Mouse (Mus musculus) urinary bladder, postnatal 25 days (tissue): ENCODE measurements around the gene Hivep3.

Experiments
- DNase-seq: peaks from one replicate; pipeline ENCODE4 v3.0.0; 2022; ENCODE audit warnings: low spot score

Gene Hivep3

DNA sequence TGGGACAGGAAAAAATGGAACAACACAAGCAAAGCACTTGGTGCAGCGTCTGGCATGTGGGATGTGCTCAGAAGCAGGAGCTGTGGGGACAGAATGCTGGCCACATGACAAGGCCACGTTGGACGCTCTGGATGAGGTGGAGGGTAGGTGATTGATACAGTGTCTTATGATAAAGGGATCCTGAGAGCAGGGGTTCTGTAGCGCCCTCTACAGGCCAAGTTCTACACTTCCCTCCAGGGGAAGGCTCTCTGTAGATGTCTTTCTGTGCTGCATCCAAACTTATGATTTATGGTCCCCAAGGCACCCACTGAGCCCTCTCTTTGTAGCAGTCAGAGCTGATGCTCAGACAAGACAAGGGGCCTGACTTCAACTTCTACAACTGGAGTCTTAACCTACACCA, 419.1 kb downstream of the Hivep3 start:
- DNase-seq = no peak

DNA sequence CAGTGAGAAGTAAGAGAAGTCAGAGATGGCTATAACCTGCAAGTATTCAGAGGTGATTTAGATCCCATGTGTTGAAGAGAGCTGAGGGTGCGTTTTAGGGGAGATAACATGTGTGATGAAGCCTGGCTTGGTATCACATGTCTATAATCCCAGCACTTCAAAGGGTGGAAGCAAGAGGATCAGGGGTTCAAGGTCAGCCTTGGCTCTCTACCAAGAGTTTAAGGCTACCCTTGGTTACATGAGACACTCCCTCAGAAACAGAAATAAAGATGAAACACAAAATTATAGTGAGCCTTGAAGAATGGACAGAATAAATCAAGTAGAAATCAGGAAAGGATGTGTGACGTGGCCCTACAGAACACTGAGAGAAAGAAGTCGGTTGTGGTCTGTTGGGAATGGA, 420.2 kb downstream of the Hivep3 start:
- no peak for DNase-seq

DNA sequence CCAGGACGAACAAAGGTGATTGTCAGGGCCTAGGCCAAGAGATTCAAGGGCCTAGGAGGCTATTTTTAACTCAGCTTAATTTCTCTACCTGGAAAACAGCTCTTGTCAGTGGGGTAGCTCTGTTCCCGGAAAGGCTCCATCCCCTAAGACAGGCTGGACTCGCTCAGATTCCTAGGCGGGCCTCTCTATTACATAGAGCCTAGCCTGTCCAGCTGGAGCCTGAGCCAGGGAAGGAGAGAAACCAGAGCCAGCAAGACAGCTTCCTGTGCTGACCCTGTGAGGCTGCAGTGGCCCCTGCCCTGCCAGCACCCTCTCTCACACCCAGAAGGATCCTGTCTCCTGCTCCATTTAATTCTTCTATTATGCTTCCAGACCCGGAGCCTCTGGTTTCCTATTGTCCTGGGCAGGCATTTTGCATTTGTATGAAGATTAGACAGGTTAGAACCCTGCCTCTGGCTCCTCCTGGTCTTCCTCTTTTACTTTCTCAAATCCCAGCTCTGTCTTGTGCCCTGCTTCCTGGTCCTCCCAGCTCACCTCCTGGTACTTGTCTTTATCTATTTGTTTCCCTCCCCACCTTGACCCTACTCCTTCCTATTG, 425.2 kb downstream of the Hivep3 start:
- DNase-seq = no peak

DNA sequence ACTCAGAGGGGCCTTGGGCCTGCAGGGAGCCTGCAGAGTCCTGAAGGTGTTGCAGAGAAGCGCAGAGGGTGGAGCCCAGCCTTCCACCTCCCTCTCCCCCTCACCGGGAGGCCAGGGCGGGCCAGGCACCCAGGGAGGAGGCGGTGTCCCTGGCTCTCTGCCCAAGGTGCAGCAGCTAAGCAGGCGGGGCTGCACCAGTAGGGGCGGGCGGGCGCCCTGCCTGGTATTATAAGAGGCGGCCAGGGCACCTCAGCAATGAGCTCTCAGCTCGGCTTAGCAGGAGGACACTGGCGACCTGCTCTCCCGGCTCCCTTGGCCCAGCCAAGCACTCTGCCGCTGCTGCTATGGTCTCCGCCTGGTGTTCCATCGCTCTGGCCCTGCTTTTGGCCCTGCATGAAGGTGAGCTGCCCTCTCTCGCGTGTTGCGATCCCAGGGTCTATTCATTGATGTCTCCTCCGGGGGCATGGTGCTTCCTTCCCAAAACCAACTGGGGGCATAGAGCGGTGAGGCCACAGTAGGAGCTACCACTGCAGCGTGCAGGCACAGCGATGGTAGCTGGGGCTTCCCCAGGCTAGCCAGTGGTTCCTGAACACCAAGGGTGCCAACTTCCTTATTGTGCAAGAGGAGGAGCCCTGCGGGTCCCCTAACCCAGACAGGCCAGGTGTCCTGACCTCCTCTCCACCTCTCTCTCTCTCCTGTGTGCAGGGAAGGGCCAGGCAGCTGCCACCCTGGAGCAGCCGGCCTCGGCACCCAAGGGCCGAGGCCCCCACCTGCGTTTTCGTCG, 427.8 kb downstream of the Hivep3 start, which contains the start of gene Edn2:
Gene Edn2 (plus strand): TSS at position 41 of the 784 bp plus-strand sequence.
- peak; percentile 72 for DNase-seq

DNA sequence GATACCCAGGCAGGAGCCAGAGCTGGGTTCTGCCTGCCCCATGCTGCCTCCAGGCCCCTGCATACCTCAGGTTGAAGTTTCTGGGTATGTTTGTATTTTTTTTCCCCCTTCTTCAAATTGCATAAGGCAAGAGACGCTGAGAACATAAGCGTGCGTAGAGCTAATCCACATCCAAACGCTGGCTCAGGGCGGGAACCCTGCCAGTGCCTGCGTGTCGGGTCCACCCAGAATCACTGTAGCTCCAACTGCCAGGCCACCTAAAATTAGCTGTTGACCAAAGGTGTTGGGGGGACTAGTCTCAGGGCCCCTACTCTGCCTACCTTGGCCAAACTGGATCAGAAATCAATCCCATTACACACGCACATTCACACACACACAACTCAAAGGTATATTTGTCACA, 429.0 kb downstream of the Hivep3 start:
- DNase-seq = no peak

DNA sequence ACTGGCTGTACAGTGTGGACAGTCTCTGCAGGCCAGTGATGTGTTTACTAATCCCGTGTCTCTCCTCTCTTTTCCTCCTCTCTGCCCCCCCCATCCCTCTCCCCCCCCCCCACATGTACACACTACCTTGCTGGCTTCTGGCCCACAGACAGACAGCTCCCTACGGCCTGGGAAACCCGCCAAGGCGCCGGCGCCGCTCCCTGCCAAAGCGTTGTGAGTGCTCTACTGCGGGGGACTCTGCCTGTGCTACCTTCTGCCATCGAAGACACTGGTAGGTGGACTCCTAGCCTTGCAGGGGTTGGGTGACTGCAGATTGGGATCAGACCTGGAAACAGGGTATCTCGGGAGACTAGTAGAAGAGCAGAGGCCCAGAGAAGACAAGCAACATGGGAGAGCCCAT, 429.7 kb downstream of the Hivep3 start:
- peak; percentile 38 for DNase-seq

DNA sequence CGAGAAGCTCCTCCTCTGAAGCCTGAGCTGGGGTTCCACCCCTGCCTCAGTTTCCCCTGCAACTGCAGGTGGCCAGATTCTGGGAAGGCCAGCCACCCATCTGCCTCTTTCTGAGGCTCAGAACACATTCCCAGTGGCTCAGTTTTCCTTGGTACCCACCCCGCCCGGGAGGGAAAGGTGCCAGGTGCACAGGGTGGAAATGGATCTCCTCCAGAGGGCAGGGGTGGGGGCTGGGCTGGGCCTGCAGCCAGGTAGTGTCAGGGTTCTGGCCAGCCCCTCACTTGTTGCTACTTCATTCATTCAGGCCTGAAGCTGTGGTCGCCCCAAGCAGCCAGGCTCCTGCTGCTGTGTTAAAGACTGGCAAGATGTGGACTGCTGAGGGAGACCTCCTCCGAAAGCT, 430.7 kb downstream of the Hivep3 start:
- DNase-seq = no peak

DNA sequence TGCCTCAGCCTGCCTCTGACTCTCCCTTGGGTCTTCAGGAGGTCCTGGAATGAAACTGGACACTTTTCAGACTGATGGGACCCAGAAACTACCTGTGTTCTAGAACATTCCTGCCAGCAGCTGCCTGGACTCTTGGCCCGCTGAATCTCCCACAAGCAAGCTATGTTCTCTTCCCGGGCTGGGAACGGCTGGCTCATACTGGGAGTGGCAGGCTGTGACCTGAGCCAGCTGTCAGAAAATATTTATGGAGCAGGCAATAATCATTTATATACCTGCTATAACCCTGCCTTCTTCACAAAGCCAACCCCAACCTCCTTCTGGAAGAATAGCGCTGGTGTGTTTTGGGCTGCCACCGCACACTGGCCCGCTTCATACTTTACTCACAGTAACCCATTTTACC, 434.2 kb downstream of the Hivep3 start:
- DNase-seq = no peak

DNA sequence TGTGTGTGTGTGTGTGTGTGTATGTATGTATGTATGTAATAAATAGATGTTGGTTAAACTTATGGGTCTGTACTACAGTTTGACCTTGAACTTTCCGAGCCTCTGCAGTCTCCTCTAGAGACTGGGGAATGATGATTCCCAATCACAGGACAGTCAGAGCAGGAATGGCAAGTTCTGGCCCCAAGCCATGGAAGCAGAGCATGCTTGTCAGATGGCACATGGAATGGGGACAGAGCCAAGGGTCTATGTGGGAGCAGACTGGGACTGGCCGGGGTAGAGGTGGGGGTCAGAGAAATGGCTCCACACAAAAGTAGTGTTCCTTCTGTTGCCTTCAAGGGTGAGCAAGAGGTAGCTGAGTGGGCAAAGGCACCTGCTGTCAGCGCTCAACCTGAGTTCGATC, 434.8 kb downstream of the Hivep3 start:
- DNase-seq = no peak

DNA sequence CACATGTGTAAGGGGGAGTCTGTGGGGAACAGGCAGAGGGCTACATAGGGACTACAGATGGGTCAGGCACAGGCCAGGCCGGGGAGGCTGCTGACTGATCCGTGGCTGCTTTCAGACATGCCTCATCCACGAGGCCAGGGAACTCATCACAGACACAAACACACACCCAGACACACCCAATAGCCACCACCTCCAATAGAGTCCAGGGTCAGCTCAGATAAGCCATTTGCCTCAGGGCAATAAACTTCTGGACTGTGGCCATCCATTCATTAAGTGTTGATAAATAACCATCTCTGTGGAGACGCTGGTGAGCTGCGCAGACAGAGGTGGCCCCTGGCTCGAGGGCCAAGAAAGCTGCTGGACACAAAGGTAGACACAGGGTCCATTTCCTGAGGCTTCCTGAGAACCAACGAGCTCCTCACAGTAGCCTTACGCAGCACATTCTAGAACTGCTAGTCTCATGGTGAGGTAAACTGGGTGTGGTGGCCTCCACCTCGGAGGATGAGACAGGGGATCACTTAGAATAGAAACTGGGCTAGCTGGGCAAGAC, 436.9 kb downstream of the Hivep3 start:
- DNase-seq = no peak

DNA sequence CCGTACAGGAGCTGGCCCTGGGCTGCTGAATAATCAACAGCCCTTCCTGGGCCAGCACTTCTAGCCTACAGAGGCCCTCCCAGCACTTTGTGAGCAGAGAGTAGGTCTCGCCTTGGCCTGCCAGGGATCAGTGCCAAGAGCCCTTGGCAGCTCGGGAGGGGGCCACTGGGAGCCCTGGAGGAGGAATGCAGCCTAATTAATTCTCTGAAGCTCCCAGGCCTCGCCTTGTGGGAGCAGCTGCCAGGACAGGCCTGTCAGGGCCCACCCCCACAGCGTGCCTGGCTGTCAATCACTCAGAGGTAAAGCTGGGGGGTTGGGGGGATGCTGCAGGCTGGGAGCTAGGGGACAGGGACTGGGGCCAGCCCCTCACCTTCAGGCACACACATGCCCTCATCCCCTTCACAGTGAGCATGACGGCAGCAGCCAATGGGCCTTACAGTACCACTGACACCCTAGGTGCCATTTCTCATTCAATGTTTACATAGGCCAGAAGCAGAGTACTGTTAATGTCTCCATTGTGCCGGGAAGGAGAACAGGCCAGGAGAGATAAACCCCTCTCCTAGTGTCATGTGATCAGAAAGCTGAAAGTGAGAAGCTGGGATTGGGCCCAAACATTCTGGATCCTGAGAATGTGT, 438.6 kb downstream of the Hivep3 start:
- no peak for DNase-seq

DNA sequence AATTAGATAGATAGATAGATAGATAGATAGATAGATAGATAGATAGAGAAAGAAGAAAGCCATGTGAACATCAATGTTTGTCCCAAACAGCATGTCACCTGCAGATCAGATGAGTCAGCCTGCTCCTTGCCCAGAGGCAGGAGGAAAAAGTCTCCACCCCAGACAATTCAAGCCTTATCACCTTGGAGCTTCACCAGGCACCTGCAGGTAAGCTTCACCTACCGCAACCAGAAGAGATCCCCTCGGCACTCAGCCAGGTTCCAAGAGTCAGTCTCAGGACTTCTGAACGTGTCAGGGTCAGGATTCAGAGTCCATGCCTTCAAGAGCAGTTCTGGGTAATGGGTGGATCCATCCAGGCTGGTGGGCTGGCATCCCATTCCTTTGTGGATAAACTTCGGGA, 445.5 kb downstream of the Hivep3 start:
- no peak for DNase-seq

DNA sequence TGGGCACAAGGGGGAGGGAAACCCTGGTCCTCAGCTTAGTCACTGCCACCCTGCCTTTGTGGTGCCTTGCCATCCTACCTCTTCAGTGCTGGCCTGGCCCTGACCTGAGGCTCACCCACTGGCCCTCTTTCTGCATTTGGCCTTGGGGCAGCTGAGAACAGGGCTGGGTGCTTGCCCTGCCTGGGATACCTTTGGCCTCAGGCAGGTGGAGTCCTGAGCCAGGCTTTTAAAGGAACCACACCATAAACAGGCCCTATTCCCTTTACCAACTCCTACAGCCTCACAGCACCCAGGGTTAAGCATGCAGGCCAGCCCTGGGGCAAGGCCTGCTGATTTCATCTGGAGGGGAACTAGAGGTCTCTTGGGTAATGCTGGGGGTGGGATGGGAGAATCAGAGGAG, 447.0 kb downstream of the Hivep3 start:
- DNase-seq = no peak

DNA sequence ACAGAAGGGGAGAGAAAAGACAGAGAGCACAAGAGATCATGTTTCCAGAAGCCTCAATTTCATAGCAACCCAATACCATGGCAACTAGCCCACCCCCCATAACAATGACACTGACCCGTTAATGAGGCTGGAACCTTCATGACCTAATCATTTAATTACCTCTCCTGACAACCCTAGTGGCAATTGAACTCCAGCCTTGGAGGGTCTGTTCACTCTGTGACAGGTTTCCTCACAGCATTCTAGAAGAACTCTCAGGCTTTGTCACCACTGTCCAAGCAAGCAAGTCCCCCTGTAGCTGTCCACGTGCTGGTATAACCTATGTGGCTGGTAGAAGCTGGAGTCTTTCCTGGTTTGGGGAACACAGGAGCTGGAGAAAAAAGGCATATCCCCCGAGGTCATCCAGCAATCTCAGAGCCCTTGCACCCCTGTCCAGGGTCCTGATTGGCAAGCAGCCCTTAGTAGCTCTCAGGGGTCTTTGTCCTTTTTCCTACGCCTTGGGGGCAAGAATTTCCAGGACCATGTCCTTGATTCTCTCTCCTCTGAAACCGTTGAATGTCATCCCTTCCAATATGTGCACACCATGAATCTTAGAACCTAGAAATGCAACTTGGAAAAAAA, 450.9 kb downstream of the Hivep3 start:
- no peak for DNase-seq

DNA sequence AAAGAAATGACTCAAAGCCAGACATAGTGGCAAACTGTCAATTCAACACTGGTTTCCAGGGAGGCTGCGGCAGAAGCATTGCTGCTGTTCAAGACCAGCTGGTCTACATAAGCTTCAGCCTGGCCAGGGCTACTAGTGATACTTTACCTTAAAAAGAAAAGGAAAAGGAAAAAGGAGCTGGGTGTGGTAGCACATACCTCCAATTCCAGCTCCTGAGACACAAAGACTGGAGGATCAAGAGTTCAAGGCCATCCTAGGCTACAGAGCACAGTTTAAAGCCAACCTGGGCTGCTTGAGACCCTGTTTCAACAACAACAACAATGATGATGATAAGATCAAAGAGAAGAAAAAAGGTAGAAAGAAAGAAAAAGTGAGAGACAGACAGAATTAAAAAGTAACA, 452.9 kb downstream of the Hivep3 start:
- no peak for DNase-seq

DNA sequence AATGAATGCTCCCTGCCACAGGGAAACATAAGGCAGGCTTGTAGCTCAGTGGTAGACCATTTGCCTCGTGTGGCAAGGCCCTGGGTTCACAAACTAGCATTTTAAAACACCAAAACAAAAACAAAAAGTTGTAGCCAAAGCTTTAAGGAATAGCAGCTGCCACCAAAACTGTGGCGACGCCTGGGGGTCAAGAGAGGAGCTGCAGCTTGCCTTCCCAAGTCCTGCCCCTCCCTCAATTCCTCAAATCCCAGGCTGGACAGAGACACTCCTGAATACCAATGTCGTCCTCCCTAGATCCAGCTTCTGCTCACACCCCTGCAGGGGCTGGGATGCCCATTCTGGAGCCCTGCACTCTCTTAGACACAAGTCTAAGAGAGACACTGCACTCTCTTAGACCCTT, 453.4 kb downstream of the Hivep3 start:
- DNase-seq = no peak
